Mouse (Mus musculus): ENCODE measurements around the gene Tuba3b. TPM values are rescaled to one million over a fixed set of nuclear protein-coding genes. Genes with fewer than 3 reads are reported as not detected.

Tuba3b gene
- total RNA-seq, 1 experiment from 2014 or later = not detected

DNA sequence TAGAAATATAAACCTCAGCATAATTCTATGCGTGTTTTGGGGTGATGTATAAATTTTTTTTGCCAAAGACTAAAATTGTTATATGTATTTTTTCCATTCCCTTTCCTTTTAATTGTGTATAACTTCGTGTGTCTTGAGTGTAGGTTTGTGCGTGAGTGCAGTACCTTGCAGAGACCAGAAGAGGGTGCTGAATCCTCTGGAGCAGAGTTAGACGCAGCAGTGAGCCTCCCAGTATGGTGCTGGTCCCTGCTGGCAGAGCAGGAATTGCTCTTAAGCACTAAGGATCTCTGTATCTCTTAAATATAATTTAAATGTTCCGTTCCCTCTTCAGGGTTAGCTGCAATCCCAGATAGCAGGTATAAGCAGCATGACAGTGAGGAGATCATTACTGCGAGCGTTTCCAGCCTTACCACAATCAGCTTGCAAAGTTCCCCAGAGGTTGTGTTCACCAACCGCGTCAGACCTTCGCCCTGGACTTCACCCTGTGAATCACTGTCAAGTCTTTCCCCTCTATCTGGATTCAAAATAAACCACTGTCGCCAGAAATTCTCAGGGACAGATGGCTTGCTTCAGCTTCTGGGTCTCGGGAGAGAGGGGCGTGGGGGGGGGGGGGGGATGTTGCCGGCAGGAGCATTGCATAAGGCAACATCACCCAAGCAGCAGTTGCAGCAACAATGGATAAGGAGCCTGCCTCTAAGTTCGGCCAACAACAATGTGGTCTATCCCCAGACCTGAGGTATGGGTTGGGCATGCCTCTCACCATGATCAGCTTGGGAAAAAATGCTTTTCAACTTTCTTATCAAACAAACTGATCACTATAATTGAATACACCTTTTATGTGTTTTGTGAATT lies 41.4 kb downstream of the Tuba3b start:
- ATAC-seq (ENCODE audit: extremely low read depth, insufficient number of reproducible peaks, low FRiP score, poor library complexity, severe bottlenecking) = no peak

DNA sequence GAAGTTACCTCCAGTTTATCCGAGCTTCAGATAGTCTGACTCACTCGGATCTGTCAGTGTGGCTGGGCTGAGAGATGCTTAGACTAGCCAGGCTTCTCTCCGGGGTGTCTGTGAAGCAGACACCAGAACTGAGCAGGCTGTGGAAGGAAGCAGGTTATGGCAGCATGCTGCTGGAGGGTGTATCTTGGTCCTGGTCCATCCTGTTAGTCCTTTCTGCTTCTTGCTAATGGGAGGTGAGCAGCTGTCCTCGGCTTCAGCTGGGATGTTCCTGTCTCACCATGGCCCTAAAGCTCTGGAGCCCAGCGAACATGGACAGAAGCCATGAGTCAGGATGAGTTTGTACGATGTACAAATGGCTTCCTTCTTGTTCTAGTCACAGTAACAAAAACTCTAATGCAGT lies 43.6 kb downstream of the Tuba3b start:
- ATAC-seq (ENCODE audit: extremely low read depth, insufficient number of reproducible peaks, low FRiP score, poor library complexity, severe bottlenecking) = no peak

DNA sequence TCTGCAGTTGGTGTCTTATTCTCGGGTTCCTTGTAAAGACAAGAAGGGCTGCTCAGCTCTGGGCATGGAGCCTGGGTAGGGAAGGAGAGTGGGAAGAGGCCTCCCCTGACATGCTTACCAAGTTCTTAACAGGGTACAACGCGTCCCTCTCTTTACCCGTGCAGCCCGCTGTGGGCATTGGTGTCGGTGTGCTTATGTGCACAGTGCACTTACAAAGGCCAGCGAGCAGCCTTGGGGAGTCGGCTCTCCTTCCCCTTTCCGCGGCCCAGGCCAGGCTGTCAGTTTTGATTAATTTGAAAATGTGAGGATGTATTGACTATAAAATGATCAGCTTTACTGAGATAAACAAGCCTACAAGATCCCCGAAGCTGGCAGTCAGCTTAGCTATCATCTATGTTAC lies 45.4 kb downstream of the Tuba3b start:
- no peak for ATAC-seq (ENCODE audit: extremely low read depth, insufficient number of reproducible peaks, low FRiP score, poor library complexity, severe bottlenecking)

DNA sequence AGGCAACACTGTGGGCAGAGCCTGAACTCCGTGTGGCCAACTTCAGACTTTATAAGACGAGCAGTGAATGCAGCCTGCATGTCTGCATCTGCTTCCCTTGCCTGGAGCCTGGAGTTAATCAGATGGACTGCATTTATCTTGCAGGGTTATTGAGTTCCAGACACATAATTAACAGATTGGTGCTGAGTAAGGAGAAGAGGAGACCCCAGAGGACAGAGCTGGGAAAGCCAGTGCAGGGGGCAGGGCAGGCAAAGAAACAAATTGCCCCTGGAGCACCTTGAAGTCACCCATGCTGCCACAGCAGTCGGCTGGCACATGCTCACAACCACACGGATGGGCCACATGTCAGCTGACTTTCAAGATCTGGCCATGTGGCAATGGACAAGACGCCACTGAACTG lies 48.7 kb downstream of the Tuba3b start:
- no peak for ATAC-seq (ENCODE audit: extremely low read depth, insufficient number of reproducible peaks, low FRiP score, poor library complexity, severe bottlenecking)

DNA sequence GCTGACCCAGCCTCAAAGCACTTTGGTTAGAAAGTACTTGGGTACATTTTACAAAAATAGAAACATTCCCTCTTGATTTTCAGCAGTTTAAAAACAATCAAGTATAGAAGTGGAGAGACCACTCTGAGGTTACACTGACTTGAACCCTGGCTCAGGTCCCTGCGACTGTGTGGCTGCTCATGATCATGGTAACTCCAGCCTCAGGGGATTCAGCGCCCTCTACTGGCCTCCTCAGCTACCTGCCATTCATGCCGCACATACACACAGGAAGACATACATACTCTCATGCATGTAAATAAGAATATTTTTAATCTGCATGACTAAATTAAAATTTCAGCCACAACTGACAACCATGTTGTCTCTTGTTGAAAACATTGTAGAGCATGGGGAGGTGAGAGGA lies 50.2 kb downstream of the Tuba3b start:
- ATAC-seq (ENCODE audit: extremely low read depth, insufficient number of reproducible peaks, low FRiP score, poor library complexity, severe bottlenecking) = no peak

DNA sequence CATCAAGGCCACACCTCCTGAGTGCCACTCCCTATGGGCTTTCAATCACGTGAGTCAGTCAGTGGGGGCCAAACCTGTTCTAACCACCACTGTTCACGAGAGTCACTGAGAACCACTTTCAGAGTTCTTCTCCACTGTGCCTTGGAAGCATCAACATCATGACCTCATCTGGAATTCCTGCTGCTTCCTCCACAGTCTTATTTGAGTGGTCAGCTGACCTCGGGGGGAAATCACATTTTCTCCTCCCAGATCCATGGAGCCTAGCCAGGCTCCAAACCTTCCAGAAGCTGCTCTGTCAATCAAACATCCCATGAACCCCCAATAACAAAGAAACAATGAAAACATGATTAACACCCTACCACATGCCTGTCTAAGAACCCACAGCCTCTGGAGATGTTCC lies 52.1 kb downstream of the Tuba3b start:
- ATAC-seq (ENCODE audit: extremely low read depth, insufficient number of reproducible peaks, low FRiP score, poor library complexity, severe bottlenecking) = no peak

DNA sequence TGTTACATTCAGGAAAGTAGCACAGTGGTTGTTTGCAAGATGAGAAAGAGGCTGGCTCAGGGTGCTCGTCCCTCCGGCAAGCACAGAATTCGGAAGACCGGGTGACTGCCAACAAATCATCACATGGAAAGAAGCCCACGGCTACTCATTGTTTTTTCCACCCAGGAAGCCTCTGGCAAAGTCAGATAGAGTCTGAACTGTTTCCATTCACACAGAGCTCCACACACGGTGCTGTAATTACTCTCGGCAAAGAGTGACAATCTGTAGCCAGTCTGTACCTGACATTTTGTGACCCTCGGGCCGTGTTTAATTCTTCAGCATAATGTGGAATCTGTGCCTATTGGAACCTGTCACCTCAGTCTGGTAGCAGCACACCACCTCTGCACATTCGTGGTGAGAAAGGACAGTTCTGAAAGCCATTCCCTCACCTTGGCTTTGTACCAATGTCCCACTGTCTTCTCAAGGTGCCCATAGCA lies 54.1 kb downstream of the Tuba3b start:
- no peak for ATAC-seq (ENCODE audit: extremely low read depth, insufficient number of reproducible peaks, low FRiP score, poor library complexity, severe bottlenecking)

Other genes with a start within 250 kb of the Tuba3b start
- gene Lmntd1, start 1.4 kb upstream of the Tuba3b start, total RNA-seq (2017) = 0.35 TPM in 1 of 2 replicates, not detected in the other
- gene Rassf8, start 131.0 kb downstream of the Tuba3b start, total RNA-seq (2017) = 1.9 and 2.1 TPM in 2 replicates
- 1.7 and 2.2 TPM in 2 replicates for gene Bhlhe41, start 249.8 kb downstream of the Tuba3b start, total RNA-seq (2017)